Mouse (Mus musculus) kidney, postnatal 0 days (tissue): ENCODE data around the gene Prkce. TPM values are rescaled to one million over a fixed set of nuclear protein-coding genes. Genes with fewer than 3 reads are reported as not detected.

Experiments
- ATAC-seq: fragments of 200-750 bp; cut with Nextera tagmentation; replicated peaks from 2 replicates; pipeline ENCODE4 v1.8.0; 2017; ENCODE audit warnings: low read depth, moderate number of reproducible peaks, moderate TSS enrichment, moderate library complexity; ENCODE audit not compliant: low FRiP score
- DNase-seq: peaks from one replicate; pipeline ENCODE4 v3.0.0-alpha.2; 2016; ENCODE audit warnings: low spot score
- H3K27ac ChIP-seq: fragments of 300-500 bp; sonication (generic); 2 replicates; pipeline ENCODE4 v1.5.1; 2014; ENCODE audit warnings: mild to moderate bottlenecking
- H3K27me3 ChIP-seq: fragments of 300-500 bp; sonication (generic); 2 replicates; pipeline ENCODE4 v1.6.1; 2014; ENCODE audit warnings: low read length, mixed read lengths; ENCODE audit not compliant: insufficient read depth
- H3K36me3 ChIP-seq: fragments of 300-500 bp; sonication (generic); 2 replicates; pipeline ENCODE4 v1.6.1; 2014; ENCODE audit warnings: low read length, mixed read lengths; ENCODE audit not compliant: insufficient read depth
- H3K4me1 ChIP-seq: fragments of 300-500 bp; sonication (generic); replicated peaks from 2 replicates; pipeline ENCODE4 v1.6.1; 2014; ENCODE audit warnings: antibody characterized with exemption, low read length, mixed read lengths; ENCODE audit not compliant: insufficient read depth
- H3K4me2 ChIP-seq: fragments of 300-500 bp; sonication (generic); 2 replicates; pipeline ENCODE4 v1.6.1; 2014; ENCODE audit warnings: mild to moderate bottlenecking, low read length, moderate library complexity, mixed read lengths
- H3K4me3 ChIP-seq: fragments of 300-500 bp; sonication (generic); replicated peaks from 2 replicates; pipeline ENCODE4 v1.5.1; 2014; ENCODE audit warnings: low read depth, low read length
- H3K9ac ChIP-seq: fragments of 300-500 bp; sonication (generic); 2 replicates; pipeline ENCODE4 v1.6.1; 2014; ENCODE audit warnings: low read depth, low read length
- H3K9me3 ChIP-seq: fragments of 300-500 bp; sonication (generic); replicated peaks from 2 replicates; pipeline ENCODE4 v1.6.1; 2016; ENCODE audit warnings: low read length, inconsistent platforms, mixed read lengths
- CTCF ChIP-seq: IDR thresholded peaks from 2 replicates; pipeline ENCODE4 v1.5.1; 2016; ENCODE audit warnings: antibody characterized with exemption, low read depth, mild to moderate bottlenecking, moderate library complexity
- WGBS: fragments of 180-500 bp; shearing (Covaris S2); extraction: QIAGEN DNeasy Blood & Tissue Kit; methylation state at CpG from one replicate; pipeline ENCODE4 v1.1.7; 2014; 5-methylcytosine and 5-hydroxymethylcytosine counted together
- polyA plus RNA-seq: library from polyadenylated mRNA; unstranded; fragments of >200 nt; fragmentation: Nextera tagmentation; extraction: Ambion mirVana; gene quantifications from 2 replicates; pipeline ENCODE4 v1.2.1, GENCODE M21; 2015

Prkce gene
- polyA plus RNA-seq, 1 experiment from 2014 or later: 6.0 TPM

- ATAC-seq (no peak), DNase-seq (peak; percentile 29)
- Histone ChIP-seq H3K27me3 (no peaks in the 10 kb centered on the region), H3K4me1 (peaks cover 14% of the 10 kb centered on the region; the same call in 1 of the 2 replicates), H3K4me3 (no peak overlapping the region), H3K36me3 (no peaks in the 10 kb centered on the region), H3K9ac (no peak overlapping the region), H3K4me2 (no peak overlapping the region), H3K9me3 (no peaks in the 10 kb centered on the region), H3K27ac (no peak overlapping the region)
- no peak for TF ChIP-seq CTCF
- WGBS: 85% methylated on average over 8 of the region's 8 CpGs
These were observed 240.5 kb downstream of the Prkce start for GRCm38 (mm10) chr17:86407921-86408613.

GRCm38 (mm10) chr17:86408614-86409006, 241.0 kb downstream of the Prkce start:
- Histone ChIP-seq H3K9me3 (no peaks in the 10 kb centered on the region), H3K36me3 (no peaks in the 10 kb centered on the region), H3K27me3 (no peaks in the 10 kb centered on the region), H3K4me2 (no peak overlapping the region), H3K4me1 (peaks cover 14% of the 10 kb centered on the region; the same call in 1 of the 2 replicates), H3K4me3 (no peak overlapping the region), H3K27ac (no peak overlapping the region), H3K9ac (no peak overlapping the region)
- 87% methylated on average over 5 of the region's 5 CpGs for WGBS
- DNase-seq (no peak), ATAC-seq (no peak)
- no peak for TF ChIP-seq CTCF

- Histone ChIP-seq H3K4me3 (no peak overlapping the region), H3K9ac (no peak overlapping the region), H3K36me3 (no peaks in the 10 kb centered on the region), H3K4me2 (no peak overlapping the region), H3K27ac (no peak overlapping the region), H3K4me1 (peaks cover 10% of the 10 kb centered on the region; the same call in 1 of the 2 replicates), H3K9me3 (no peaks in the 10 kb centered on the region), H3K27me3 (no peaks in the 10 kb centered on the region)
- DNase-seq (no peak), ATAC-seq (no peak)
- TF ChIP-seq CTCF: no peak
- 84% methylated on average over 8 of the region's 8 CpGs for WGBS
These were observed 241.9 kb downstream of the Prkce start for GRCm38 (mm10) chr17:86409485-86409884.

GRCm38 (mm10) chr17:86410496-86410895, 242.9 kb downstream of the Prkce start:
- TF ChIP-seq CTCF: no peak
- no peak overlapping the region for H3K27ac ChIP-seq
- H3K4me1 ChIP-seq: peaks cover 4% of the 10 kb centered on the region; the same call in 1 of the 2 replicates
- H3K36me3 ChIP-seq: no peaks in the 10 kb centered on the region
- no peak overlapping the region for H3K9ac ChIP-seq
- H3K4me2 ChIP-seq: no peak overlapping the region
- WGBS: 62% methylated on average over 12 of the region's 12 CpGs
- DNase-seq: no peak
- no peak overlapping the region for H3K4me3 ChIP-seq
- H3K9me3 ChIP-seq: no peaks in the 10 kb centered on the region
- no peaks in the 10 kb centered on the region for H3K27me3 ChIP-seq
- ATAC-seq: no peak

GRCm38 (mm10) chr17:86412141-86412540, 244.6 kb downstream of the Prkce start:
- no peak overlapping the region for H3K4me2 ChIP-seq
- TF ChIP-seq CTCF: no peak
- H3K4me1 ChIP-seq: no peaks in the 10 kb centered on the region; the same call in 1 of the 2 replicates
- no peaks in the 10 kb centered on the region for H3K36me3 ChIP-seq
- H3K9me3 ChIP-seq: no peaks in the 10 kb centered on the region
- DNase-seq (peak; percentile 53), ATAC-seq (no peak)
- H3K27me3 ChIP-seq: no peaks in the 10 kb centered on the region
- H3K9ac ChIP-seq: no peak overlapping the region
- H3K27ac ChIP-seq: no peak overlapping the region
- H3K4me3 ChIP-seq: no peak overlapping the region
- 51% methylated on average over 6 of the region's 6 CpGs for WGBS

GRCm38 (mm10) chr17:86414608-86415007, 247.0 kb downstream of the Prkce start:
- WGBS: 70% methylated on average over 8 of the region's 8 CpGs
- DNase-seq: no peak

More at GRCm38 (mm10) chr17:86414608-86415007, 247.0 kb downstream of the Prkce start:
- Histone ChIP-seq H3K27ac (no peak overlapping the region), H3K27me3 (no peaks in the 10 kb centered on the region), H3K9ac (no peak overlapping the region), H3K4me3 (no peak overlapping the region), H3K4me1 (no peaks in the 10 kb centered on the region; the same call in 1 of the 2 replicates), H3K36me3 (no peaks in the 10 kb centered on the region), H3K4me2 (no peak overlapping the region), H3K9me3 (no peaks in the 10 kb centered on the region)
- no peak for TF ChIP-seq CTCF
- no peak for ATAC-seq
